Mouse (Mus musculus): Measurements from ENCODE around the gene Plvap.
"Not testable (repeated sequence)": the region's sequence is repeated elsewhere in the genome, so short reads cannot be mapped to it uniquely, and the experiment has no call there.

The Plvap gene

GRCm38 (mm10) chr8:71526272-71526671, 14.7 kb upstream of the Plvap start:
- DNase-seq (ENCODE audit: low spot score) = no peak

GRCm38 (mm10) chr8:71525226-71526050, 13.9 kb upstream of the Plvap start, which contains the start of gene Ccdc194:
TSS of gene Ccdc194 (minus strand) at chr8:71525711.
- DNase-seq (ENCODE audit: low spot score) = no peak

DNA sequence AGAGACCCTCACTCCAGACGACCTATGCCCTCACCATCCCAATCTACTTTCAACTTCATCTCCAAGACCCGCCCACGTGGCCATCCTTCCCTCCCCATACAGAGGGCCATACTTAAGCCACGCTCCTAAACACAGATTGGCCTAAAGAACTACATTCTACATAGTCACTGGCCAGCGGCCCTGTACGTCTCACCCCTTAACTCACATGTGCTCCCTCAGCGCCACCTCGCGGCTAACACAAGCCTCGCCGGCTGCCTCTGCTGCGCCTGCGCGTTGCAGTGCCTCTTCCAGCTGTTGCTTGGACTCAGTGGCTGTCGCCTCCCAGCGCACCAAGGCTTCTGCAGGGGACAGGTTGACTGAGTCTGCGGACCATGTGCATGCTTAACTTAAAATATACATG, 10.1 kb upstream of the Plvap start:
- peak; percentile 88 for DNase-seq (ENCODE audit: low spot score)

GRCm38 (mm10) chr8:71519037-71519825, 7.7 kb upstream of the Plvap start:
- DNase-seq (ENCODE audit: low spot score) = not testable (repeated sequence)

- DNase-seq (ENCODE audit: low spot score) = peak; percentile 54
These were observed 5.2 kb upstream of the Plvap start for GRCm38 (mm10) chr8:71516786-71517185.

DNA sequence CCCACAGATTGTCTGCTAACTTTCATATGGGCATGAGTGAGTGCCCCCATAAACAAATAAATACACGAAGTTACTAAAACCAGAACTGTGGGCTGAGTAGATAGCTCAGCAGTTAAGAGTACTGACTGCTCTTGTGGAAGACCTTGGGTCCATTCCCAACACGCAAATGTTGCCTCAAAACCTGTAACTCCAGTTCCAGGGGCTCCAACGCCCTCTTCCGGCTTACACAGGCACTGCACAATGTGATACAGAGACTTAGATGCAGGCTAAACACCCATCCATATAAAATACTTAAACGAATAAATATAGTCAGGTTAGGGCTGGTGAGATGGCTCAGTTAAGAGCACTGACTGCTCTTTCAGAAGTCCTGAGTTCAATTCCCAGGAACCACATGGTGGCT, 3.5 kb upstream of the Plvap start:
- no peak for DNase-seq (ENCODE audit: low spot score)

- DNase-seq (ENCODE audit: low spot score) = peak; percentile 37
These were observed 1.6 kb upstream of the Plvap start for GRCm38 (mm10) chr8:71513018-71513754.

DNA sequence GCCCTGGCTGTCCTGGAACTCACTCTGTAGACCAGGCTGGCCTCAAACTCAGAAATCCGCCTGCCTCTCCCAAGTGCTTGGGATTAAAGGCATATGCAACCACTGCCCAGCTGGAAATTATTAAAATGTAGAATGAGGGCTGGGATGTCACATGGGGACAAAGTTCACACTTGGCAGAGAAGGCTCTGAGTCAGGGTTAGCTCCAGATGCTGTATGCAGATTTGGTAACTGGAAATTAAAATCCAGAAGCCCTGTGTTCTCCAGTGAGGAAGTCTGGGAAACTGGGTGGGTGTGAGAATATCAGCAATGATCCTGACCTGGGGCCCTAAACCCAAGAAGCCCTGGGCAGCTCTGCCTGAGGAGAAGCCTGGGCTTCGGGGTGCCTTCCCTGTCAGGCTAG, 2.2 kb downstream of the Plvap start:
- DNase-seq (ENCODE audit: low spot score) = no peak

GRCm38 (mm10) chr8:71507589-71508104, 3.9 kb downstream of the Plvap start:
- peak; percentile 76 for DNase-seq (ENCODE audit: low spot score)

DNA sequence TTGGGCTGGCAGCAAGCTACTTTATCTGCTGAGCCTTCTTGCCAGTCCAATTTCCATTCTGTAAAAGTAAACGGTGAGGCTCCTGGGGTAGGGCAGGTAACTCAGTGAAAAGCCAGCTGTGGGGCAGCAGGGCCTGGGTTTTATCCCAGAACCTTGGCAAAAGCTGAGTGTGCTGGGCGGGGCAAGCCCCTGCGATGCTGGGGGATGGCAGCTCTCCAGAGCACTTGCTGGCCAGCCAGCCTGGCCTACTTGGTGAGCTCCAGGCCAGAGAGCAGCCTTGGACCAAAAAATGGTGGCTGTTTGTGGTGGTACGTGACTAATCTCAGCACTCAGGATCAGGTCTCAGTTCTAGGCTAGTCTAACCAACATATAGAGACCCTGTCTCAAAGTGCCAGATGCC, 5.6 kb downstream of the Plvap start:
- DNase-seq (ENCODE audit: low spot score) = no peak

DNA sequence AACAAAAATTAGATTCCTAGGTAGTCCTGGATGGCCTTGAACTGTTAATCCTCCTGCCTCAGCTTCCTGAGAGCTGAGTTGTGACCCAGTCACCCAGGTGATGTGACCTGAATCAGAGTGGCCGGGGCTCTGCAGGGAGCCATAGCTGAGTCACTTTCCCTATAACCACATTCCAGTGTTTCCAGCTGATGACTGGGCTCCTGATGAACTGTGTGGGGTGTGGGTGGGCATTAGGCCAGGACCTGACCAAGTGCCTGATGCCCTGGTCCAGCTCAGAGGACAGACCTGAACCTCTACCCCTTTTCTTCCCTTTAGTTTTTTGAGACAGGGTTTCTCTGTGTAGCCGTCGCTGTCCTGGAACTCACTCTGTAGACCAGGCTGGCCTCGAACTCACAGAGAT, 6.2 kb downstream of the Plvap start:
- DNase-seq (ENCODE audit: low spot score) = no peak

GRCm38 (mm10) chr8:71504349-71504748, 7.2 kb downstream of the Plvap start:
- DNase-seq (ENCODE audit: low spot score) = no peak

- DNase-seq (ENCODE audit: low spot score) = peak; percentile 57
These were observed 12.5 kb downstream of the Plvap start for GRCm38 (mm10) chr8:71498816-71499690.

DNA sequence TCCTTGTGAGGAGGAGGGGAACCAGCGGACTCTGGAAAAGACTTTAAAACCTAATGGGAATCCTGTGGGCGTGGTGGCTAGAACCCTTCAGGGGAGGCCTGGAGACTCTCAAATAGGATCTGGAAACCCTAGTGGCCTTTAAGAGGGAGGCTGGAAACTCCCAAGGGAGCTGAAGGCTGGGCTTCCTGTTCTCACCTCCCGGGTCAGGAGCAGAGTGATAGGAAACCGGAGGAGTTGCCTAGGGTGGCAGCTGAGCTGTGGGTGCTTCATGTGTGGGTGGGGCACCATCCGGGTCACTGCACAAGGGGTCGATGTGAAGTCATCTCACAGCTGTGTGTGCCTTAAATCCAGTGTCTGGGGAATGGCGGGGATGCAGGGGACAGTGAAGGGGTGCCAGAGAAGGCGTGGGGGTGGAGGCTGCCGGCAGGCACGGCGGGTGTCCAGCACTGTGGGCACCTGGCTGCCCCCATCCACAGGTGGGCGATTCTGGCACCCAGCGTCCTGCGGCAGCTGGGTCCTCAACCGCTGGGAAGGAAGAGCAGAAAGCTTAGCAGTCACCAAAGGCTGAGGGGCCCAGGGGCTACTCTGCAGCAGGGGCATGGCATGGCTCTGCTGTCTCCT, 13.6 kb downstream of the Plvap start:
- no peak for DNase-seq (ENCODE audit: low spot score)

DNA sequence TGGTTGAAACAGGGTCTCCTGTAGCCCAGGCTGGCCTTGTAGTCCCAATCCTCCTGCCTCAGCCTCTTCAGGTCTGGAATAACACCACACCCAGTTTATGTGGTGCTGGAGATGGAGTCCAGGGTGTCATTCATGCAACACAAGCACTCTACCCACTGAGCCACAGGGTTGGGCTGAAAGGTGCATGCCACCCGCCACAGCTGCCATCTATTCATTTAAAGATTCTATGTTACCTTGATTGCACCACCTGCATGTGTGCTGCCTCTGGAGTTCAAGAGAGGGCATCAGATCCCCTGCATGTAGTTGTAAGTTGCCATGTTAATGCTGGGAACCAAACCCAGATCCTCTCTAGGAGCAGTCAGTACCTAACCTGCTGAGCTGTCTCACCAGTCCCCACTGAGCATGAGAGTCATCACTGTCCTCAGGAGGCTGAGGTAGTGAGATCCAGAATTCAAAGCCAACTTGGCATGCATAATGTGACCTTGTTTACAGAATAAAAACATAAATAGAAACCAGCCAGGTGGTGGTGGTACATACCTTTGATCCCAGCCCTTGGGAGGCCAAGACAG, 14.4 kb downstream of the Plvap start:
- DNase-seq (ENCODE audit: low spot score) = no peak

- DNase-seq (ENCODE audit: low spot score) = peak; percentile 28
These were observed 15.1 kb downstream of the Plvap start for GRCm38 (mm10) chr8:71496481-71496880.

- no peak for DNase-seq (ENCODE audit: low spot score)
These were observed 15.7 kb downstream of the Plvap start for GRCm38 (mm10) chr8:71495811-71496210.

DNA sequence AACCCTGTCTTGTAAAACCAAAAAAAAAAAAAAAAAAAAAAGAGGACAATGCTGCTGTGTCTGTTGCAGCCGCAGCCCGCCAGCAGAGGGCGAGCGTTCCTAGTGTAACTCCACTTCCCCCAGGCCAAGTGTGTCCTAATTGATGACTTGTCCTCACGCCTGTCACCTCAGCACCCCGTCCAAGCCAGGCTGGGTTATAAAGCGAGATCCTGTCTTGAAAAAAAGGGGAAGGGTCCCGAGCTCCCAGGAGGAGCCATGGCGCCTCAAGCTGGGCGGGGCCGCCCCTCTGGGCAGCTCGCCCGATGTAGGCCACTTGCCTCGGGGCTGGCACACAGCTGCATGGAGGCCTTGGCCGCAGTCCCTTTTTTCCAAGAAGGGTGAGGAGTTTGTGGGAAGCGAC, 16.5 kb downstream of the Plvap start:
- DNase-seq (ENCODE audit: low spot score) = peak; percentile 59

DNA sequence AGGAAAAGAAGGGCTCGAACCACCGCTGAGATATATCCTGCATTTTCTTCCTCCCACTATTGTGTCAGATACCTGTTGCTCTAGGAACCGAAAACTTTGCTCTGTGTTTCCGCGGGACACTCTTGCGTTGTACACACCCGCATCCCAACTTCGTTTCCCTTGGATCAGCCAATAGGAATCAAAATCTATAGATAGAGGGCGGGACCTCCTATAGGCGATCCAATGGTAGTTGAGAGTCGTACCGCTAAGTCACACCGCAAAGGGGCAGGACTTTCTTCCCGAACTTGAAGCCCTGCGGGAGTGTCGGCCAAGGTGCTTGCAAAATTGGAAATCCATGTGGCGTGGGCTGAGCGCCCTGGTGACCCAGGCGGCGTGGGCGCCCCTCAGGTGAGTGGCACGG, 23.1 kb downstream of the Plvap start:
- peak; percentile 90 for DNase-seq (ENCODE audit: low spot score)

DNA sequence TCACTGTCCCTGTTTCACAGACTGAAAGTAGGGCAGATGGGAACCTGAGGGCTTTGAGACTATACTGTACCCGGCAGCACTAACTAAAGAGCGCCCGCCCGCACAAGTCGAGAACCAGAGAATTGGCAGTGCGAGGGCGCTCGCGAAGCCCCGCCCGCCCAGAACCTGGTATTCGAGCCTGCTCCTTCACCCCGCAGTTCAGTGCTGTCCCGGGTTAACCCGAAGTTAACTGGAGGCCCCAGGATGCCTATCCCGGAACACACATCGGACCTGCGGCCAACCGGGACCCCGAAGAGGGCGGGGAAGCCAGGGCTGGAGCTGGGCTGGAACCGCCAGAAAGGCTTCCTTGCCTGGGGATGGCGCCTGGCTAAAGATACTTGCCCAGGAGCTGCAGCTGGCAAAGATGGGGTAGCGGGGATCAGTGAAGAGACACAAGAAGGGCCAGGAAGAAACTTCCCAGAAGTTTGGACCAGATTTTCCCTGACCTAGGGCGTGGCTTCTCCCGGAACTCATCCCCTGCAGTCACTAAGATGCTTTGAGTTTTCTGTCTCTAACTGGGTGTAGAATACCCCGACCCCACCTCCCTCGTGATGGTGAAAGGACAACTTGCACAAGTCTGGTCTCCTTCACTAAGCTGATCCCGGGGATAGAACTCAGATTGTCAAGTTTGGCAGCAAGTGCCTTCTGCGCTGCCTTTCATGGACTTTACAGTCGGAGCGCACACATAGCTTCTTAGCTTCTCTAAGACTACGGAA, 23.7 kb downstream of the Plvap start, which contains the start of gene Gtpbp3:
TSS of gene Gtpbp3 (plus strand) at position 413 of the 755 bp plus-strand sequence.
- peak; percentile 63 for DNase-seq (ENCODE audit: low spot score)

Data from yolk sac, embryonic 10.5 days (tissue).